Mouse (Mus musculus) heart, embryonic 10.5 days (tissue): ENCODE measurements around the gene Ciz1. TPM values are rescaled to one million over a fixed set of nuclear protein-coding genes. Genes with fewer than 3 reads are reported as not detected.

ENCODE experiments used
- DNase-seq: peaks from one replicate; pipeline ENCODE4 v3.0.0-alpha.2; 2017; ENCODE audit warnings: low spot score
- H3K27ac ChIP-seq: fragments of 300-500 bp; sonication (generic); 2 replicates; pipeline ENCODE4 v1.5.1; 2016; ENCODE audit warnings: mild to moderate bottlenecking
- H3K27me3 ChIP-seq: fragments of 300-500 bp; sonication (generic); 2 replicates; pipeline ENCODE4 v1.6.1; 2016; ENCODE audit warnings: mild to moderate bottlenecking; ENCODE audit not compliant: poor library complexity, insufficient read depth, severe bottlenecking
- H3K36me3 ChIP-seq: fragments of 300-500 bp; sonication (generic); 2 replicates; pipeline ENCODE4 v1.6.1; 2016; ENCODE audit warnings: mild to moderate bottlenecking, moderate library complexity
- H3K4me1 ChIP-seq: fragments of 300-500 bp; sonication (generic); 2 replicates; pipeline ENCODE4 v1.6.1; 2016; ENCODE audit warnings: mild to moderate bottlenecking
- H3K4me3 ChIP-seq: fragments of 300-500 bp; sonication (generic); 2 replicates; pipeline ENCODE4 v1.5.1; 2016; ENCODE audit warnings: mild to moderate bottlenecking, moderate library complexity
- H3K9me3 ChIP-seq: fragments of 300-500 bp; sonication (generic); 2 replicates; pipeline ENCODE4 v1.6.1; 2016; ENCODE audit warnings: mild to moderate bottlenecking, moderate library complexity
- WGBS: fragments of 180-500 bp; shearing (Covaris S2); methylation state at CpG from one replicate; pipeline ENCODE4 v1.1.7; 2016; 5-methylcytosine and 5-hydroxymethylcytosine counted together
- polyA plus RNA-seq: library from polyadenylated mRNA; unstranded; fragments of >200 nt; fragmentation: Nextera tagmentation; extraction: Ambion mirVana; gene quantifications from 2 replicates; pipeline ENCODE4 v1.2.1, GENCODE M21; 2016

Gene Ciz1
- polyA plus RNA-seq, 1 experiment from 2014 or later: 48.0 TPM

DNA sequence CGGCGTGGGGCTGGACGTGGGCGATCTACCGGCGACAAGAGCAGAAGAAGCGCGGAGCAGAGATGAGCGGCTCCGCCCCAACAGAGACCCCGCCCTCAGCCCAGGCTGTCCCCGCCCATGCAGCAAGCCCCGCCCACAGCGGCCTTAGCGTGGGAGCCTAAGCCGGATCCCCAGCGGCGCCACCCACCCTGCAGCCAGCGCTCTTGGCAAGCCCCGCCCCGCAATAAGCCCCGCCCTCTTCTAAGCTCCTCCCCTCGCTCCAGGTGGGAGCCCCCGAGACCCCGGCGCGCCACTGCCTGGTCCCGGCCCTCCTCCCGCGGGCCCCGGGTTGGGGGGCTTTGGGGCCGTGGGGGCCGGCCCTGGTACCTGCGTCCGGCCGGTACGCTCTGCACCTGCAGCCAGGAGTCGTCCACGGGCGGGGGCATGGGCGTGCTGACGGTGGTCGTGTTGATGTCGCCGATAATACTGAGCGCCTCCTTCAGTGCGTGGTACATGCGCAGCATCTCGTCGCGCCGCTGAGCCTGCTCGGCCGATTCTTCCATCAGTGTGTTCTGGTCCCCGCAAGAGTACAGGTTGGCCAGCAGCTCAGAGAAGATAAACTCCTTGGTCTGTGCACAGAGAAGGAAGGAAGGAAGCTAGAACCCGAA is 39.7 kb upstream of the Ciz1 start:
- no peaks in the 10 kb centered on the region for H3K9me3 ChIP-seq
- H3K36me3 ChIP-seq: peaks cover 26% of the 10 kb centered on the region
- WGBS: 1% methylated on average over 54 of the region's 56 CpGs
- H3K4me3 ChIP-seq: peak overlapping the region; percentile 76
- H3K27me3 ChIP-seq: peaks cover 56% of the 10 kb centered on the region; the same call in 1 of the 2 replicates
- peak overlapping the region; percentile 84 for H3K27ac ChIP-seq
- peak; percentile 96 for DNase-seq
- H3K4me1 ChIP-seq: peaks cover 56% of the 10 kb centered on the region

- no peak for DNase-seq
- H3K27me3 ChIP-seq: peaks cover 60% of the 10 kb centered on the region; the same call in 1 of the 2 replicates
- H3K4me3 ChIP-seq: 0 out of 2 replicates have a peak overlapping the region, but pooled peaks have one; percentile 5
- peaks cover 5% of the 10 kb centered on the region for H3K36me3 ChIP-seq
- peak overlapping the region; percentile 91 for H3K27ac ChIP-seq
- 91% methylated on average over 14 of the region's 14 CpGs for WGBS
- no peaks in the 10 kb centered on the region for H3K9me3 ChIP-seq
- H3K4me1 ChIP-seq: peaks cover 78% of the 10 kb centered on the region
Measured at GRCm38 (mm10) chr2:32314831-32315230, 37.3 kb upstream of the Ciz1 start.

GRCm38 (mm10) chr2:32315751-32316150 is 36.4 kb upstream of the Ciz1 start:
- H3K36me3 ChIP-seq: no peaks in the 10 kb centered on the region
- H3K27me3 ChIP-seq: peaks cover 55% of the 10 kb centered on the region; the same call in 1 of the 2 replicates
- H3K27ac ChIP-seq: peak overlapping the region; percentile 91
- peaks cover 80% of the 10 kb centered on the region for H3K4me1 ChIP-seq
- DNase-seq: no peak
- no peaks in the 10 kb centered on the region for H3K9me3 ChIP-seq
- H3K4me3 ChIP-seq: peak overlapping the region; percentile 33
- 10% methylated on average over 8 of the region's 8 CpGs for WGBS

- WGBS: 66% methylated on average over 20 of the region's 20 CpGs
- DNase-seq: no peak
- H3K27me3 ChIP-seq: peaks cover 47% of the 10 kb centered on the region; the same call in 1 of the 2 replicates
- peak overlapping the region; percentile 5; the same call in 1 of the 2 replicates for H3K4me3 ChIP-seq
- peaks cover 73% of the 10 kb centered on the region for H3K4me1 ChIP-seq
- H3K9me3 ChIP-seq: no peaks in the 10 kb centered on the region
- peak overlapping the region; percentile 91 for H3K27ac ChIP-seq
- H3K36me3 ChIP-seq: no peaks in the 10 kb centered on the region
Measured at GRCm38 (mm10) chr2:32316887-32317656, 35.1 kb upstream of the Ciz1 start.

- Histone ChIP-seq H3K36me3 (no peaks in the 10 kb centered on the region), H3K9me3 (no peaks in the 10 kb centered on the region), H3K4me3 (peak overlapping the region; percentile 62), H3K27ac (peak overlapping the region; percentile 91), H3K27me3 (peaks cover 49% of the 10 kb centered on the region), H3K4me1 (peaks cover 73% of the 10 kb centered on the region)
- whole genome bisulfite sequencing: 8% methylated on average over 19 of the region's 19 CpGs
- DNase-seq: peak; percentile 92
Measured at GRCm38 (mm10) chr2:32317791-32318417, 34.2 kb upstream of the Ciz1 start.

DNA sequence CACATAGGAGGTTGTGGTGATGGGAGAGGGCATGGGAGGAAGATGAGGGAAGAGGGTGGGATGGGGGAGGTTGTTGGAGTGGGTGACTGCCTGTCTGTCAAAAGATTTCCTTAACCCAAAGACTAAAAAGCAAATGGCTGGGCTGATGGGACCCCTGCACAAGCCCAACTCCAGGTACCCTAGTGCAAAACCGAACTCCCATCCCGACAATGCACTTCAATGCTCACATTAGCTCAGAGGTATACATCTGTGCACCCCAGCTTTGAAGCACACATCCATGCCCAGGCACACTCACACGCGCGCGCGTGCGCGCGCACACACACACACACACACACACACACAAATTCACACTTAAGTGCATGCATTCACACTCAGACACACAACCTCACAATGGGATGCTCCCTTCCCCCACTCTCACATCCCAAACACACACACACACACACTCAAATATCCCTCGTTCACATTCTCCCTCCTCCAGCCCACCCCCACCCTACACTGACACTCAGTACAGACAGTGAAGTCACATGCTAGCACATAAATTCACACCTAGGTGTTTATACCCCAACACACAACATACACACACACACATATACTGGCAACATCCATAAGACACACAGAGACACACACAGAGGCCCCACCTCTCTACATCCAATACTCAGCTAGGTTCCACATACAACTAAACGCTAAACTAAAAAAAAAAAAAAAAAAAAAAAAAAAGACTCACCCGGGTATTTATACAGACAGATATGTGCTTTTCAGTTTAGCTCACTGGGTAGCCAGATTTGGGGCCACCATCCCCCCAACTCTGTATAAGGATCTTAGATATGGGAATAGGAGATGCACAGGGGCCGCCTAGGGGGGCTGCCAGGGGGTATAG is 33.2 kb upstream of the Ciz1 start:
- peaks cover 49% of the 10 kb centered on the region for H3K27me3 ChIP-seq
- H3K27ac ChIP-seq: peak overlapping the region; percentile 91
- no peaks in the 10 kb centered on the region for H3K36me3 ChIP-seq
- no peaks in the 10 kb centered on the region for H3K9me3 ChIP-seq
- 68% methylated on average over 14 of the region's 14 CpGs for WGBS
- peak overlapping the region; percentile 62 for H3K4me3 ChIP-seq
- no peak for DNase-seq
- H3K4me1 ChIP-seq: peaks cover 73% of the 10 kb centered on the region

DNA sequence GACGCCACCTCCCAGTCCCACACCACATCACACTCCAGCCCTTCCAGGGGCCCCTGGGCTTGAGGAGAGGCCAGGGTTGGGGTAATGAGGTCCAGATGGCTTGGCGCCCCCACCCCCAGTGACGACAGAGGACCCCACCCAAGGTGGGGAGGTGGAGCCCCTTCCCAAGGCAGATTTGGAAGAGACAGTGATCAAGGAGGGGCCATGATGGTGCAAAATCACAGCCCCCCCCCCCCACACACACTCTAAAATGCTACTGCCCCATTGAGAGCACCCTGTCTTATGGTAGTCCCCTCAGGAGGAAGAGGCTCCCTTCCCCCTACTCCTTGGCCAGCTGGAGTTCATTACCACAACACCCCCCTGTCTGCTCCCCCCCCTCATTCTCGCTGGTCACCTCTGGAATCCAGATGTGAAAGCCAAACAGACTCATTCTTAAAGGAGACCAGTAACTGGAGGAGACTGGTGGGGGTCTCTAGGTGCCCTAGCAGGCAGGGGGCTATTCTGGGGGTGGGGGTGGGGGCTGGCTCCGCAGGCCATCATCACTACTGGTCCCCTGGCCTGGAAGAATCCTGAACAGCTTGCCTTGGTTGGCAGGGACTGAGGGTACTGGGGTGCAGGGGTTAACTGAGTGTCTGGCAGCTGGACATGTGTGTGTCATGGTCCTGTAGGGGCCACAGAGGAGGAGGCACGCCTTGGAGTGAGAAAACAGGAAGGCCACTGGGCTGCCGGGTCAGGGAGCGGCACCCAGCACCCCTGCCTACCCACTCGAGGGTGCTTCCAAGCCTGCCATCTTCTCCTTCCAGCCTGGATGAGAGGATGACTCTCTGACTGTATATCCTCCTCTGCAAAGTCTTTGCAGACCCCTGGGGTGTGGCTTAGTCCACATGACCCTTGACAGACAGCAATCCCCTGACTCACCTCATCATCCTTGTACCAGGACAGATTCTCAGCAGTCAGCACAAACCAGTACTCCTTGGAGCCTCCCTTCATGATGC is 32.2 kb upstream of the Ciz1 start:
- 44% methylated on average over 9 of the region's 9 CpGs for WGBS
- DNase-seq: no peak
- Histone ChIP-seq H3K36me3 (no peaks in the 10 kb centered on the region), H3K9me3 (no peaks in the 10 kb centered on the region), H3K27me3 (peaks cover 46% of the 10 kb centered on the region), H3K4me1 (peaks cover 70% of the 10 kb centered on the region), H3K4me3 (0 out of 2 replicates have a peak overlapping the region, but pooled peaks have one; percentile 22), H3K27ac (peak overlapping the region; percentile 42)

DNA sequence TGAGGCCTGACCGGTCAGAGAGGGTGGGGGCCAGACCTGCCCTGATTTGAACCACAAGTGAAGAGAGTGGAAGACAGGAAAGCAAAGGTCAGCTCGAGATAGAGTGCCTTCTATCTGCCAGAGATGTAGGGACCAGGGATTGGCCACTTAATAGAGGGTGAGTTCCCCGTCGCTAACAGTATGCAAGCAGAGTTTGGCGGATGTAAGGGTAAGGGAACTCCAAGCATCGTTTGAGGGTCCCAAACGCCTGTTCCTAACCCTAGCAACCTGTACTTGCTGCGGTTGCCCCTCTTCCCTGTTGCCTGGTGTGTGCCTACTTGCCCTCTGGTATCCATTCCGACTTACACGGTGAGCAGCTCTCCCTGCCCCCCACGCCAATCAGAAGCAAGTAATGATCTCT is 31.4 kb upstream of the Ciz1 start:
- no peak for DNase-seq
- peaks cover 62% of the 10 kb centered on the region for H3K4me1 ChIP-seq
- no peak overlapping the region for H3K4me3 ChIP-seq
- H3K36me3 ChIP-seq: no peaks in the 10 kb centered on the region
- H3K9me3 ChIP-seq: no peaks in the 10 kb centered on the region
- H3K27ac ChIP-seq: peak overlapping the region; percentile 42
- peaks cover 38% of the 10 kb centered on the region for H3K27me3 ChIP-seq
- WGBS: 58% methylated on average over 11 of the region's 11 CpGs

- Histone ChIP-seq H3K4me3 (no peak overlapping the region), H3K36me3 (no peaks in the 10 kb centered on the region), H3K27ac (no peak overlapping the region), H3K4me1 (peaks cover 51% of the 10 kb centered on the region), H3K9me3 (no peaks in the 10 kb centered on the region), H3K27me3 (peaks cover 33% of the 10 kb centered on the region)
- DNase-seq: no peak
- WGBS: 56% methylated on average over 9 of the region's 9 CpGs
Measured at GRCm38 (mm10) chr2:32321591-32322298, 30.4 kb upstream of the Ciz1 start.

- H3K9me3 ChIP-seq: no peaks in the 10 kb centered on the region
- peaks cover 38% of the 10 kb centered on the region for H3K4me1 ChIP-seq
- no peak overlapping the region for H3K27ac ChIP-seq
- no peaks in the 10 kb centered on the region for H3K36me3 ChIP-seq
- WGBS: 76% methylated on average over 7 of the region's 7 CpGs
- peaks cover 21% of the 10 kb centered on the region for H3K27me3 ChIP-seq
- H3K4me3 ChIP-seq: no peak overlapping the region
- no peak for DNase-seq
Measured at GRCm38 (mm10) chr2:32322754-32323741, 29.1 kb upstream of the Ciz1 start.
